Mouse (Mus musculus) midbrain, embryonic 16.5 days (tissue): ENCODE measurements at regions not wholly inside any gene's neighbourhood (a gene's known extent, or its start where the extent isn't known, plus 50 kb on each side); places are given as distances from the start of the nearest gene placed in this dataset.

Experiments used
- ATAC-seq: fragments of 200-750 bp; cut with Nextera tagmentation; 2 replicates; pipeline ENCODE4 v1.8.0; 2017; ENCODE audit warnings: moderate TSS enrichment
- H3K27ac ChIP-seq: fragments of 300-500 bp; sonication (generic); 2 replicates; pipeline ENCODE4 v1.5.1; 2014; ENCODE audit warnings: mild to moderate bottlenecking, low read length, mixed read lengths
- H3K27me3 ChIP-seq: fragments of 300-500 bp; sonication (generic); 2 replicates; pipeline ENCODE4 v1.6.1; 2014; ENCODE audit warnings: low read depth, low read length, mixed read lengths; ENCODE audit not compliant: control insufficient read depth, insufficient read depth
- H3K36me3 ChIP-seq: fragments of 300-500 bp; sonication (generic); 2 replicates; pipeline ENCODE4 v1.6.1; 2014; ENCODE audit warnings: mild to moderate bottlenecking, low read length, moderate library complexity, mixed read lengths; ENCODE audit not compliant: control insufficient read depth, insufficient read depth
- H3K4me1 ChIP-seq: fragments of 300-500 bp; sonication (generic); 2 replicates; pipeline ENCODE4 v1.6.1; 2014; ENCODE audit warnings: mild to moderate bottlenecking, low read length, mixed read lengths; ENCODE audit not compliant: control insufficient read depth, insufficient read depth
- H3K4me2 ChIP-seq: fragments of 300-500 bp; sonication (generic); 2 replicates; pipeline ENCODE4 v1.6.1; 2014; ENCODE audit warnings: mild to moderate bottlenecking, low read length, mixed read lengths
- H3K4me3 ChIP-seq: fragments of 300-500 bp; sonication (generic); 2 replicates; pipeline ENCODE4 v1.5.1; 2014; ENCODE audit warnings: low read depth, mild to moderate bottlenecking, low read length, moderate library complexity, mixed read lengths
- H3K9ac ChIP-seq: fragments of 300-500 bp; sonication (generic); 2 replicates; pipeline ENCODE4 v1.6.1; 2014; ENCODE audit warnings: low read depth, low read length, mixed read lengths
- H3K9me3 ChIP-seq: fragments of 300-500 bp; sonication (generic); replicated peaks from 2 replicates; pipeline ENCODE4 v1.6.1; 2014; ENCODE audit warnings: mild to moderate bottlenecking, low read length, mixed read lengths; ENCODE audit not compliant: control insufficient read depth, poor library complexity, severe bottlenecking
- WGBS: fragments of 180-500 bp; shearing (Covaris S2); extraction: QIAGEN DNeasy Blood & Tissue Kit; methylation state at CpG from one replicate; pipeline ENCODE4 v1.1.7; 2014; 5-methylcytosine and 5-hydroxymethylcytosine counted together

DNA sequence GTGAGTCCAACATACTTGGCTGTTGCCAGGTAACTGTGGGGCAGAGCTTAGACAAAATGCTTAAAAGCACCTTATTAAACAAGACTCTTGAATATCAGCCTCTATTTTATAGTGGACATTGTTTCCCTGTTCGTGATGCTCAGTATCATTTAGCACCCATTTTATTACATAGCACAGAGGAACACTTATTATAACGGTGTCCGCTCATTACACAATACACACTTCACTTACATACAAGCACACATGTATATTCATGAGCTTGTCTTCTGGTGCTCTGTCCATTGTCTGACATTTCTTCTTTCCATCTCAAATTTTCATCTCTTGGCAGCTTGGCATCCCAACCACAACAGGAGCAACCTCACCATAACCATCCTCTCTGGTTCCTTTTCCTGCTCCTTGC, 475.5 kb upstream of the A830018L16Rik start:
- Histone ChIP-seq H3K4me1 (peaks cover 2% of the 10 kb centered on the region; the same call in 1 of the 2 replicates), H3K9me3 (no peaks in the 10 kb centered on the region), H3K36me3 (no peaks in the 10 kb centered on the region), H3K27me3 (no peaks in the 10 kb centered on the region), H3K4me3 (no peak overlapping the region), H3K27ac (no peak overlapping the region), H3K9ac (no peak overlapping the region), H3K4me2 (no peak overlapping the region)
- WGBS: 51% methylated on average over 3 of the region's 3 CpGs
- ATAC-seq: no peak

DNA sequence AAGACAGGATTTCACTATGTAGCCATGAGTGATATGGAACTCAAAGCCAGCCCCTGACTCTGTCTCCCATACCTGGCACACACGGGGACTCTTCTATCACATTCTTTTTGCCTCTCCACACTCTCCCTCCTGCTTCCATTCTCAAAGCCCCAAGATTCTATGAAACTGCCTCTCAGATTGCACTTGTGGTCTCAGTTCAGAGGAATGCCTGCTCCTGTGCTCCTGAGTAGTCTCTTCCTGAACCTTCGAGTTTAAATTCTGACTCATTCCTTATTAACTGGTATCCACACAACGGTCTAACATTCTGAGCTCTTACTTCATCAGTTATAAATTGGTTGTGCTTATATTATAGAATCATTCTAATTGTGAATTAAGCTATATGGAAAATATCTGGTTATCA, 473.6 kb upstream of the A830018L16Rik start:
- no peak overlapping the region for H3K27ac ChIP-seq
- H3K36me3 ChIP-seq: no peaks in the 10 kb centered on the region
- 83% methylated on average over 3 of the region's 3 CpGs for WGBS
- no peak overlapping the region for H3K9ac ChIP-seq
- H3K4me1 ChIP-seq: peaks cover 2% of the 10 kb centered on the region; the same call in 1 of the 2 replicates
- H3K4me2 ChIP-seq: no peak overlapping the region
- H3K27me3 ChIP-seq: no peaks in the 10 kb centered on the region
- no peak for ATAC-seq
- no peaks in the 10 kb centered on the region for H3K9me3 ChIP-seq
- no peak overlapping the region for H3K4me3 ChIP-seq

DNA sequence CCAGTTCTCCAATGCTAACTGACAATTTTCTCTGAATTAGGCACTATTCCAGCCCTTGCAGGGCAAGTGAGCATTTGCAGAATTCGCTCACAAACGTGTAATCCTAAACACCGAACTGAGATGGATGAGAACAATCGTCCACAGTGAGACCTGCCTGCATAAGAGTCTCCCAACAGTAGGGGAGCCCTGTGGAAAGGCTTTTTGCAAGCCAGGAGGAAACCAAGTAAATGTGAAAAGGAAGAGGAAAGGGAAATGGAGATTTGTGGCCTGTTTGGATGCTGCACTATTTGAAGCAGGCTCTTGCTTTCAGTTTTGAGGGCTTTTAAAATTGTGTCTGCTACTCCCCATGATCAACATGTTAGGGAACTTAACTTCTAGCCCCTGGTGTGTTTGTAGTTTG, 470.9 kb upstream of the A830018L16Rik start:
- no peak overlapping the region for H3K27ac ChIP-seq
- 42% methylated on average over 4 of the region's 4 CpGs for WGBS
- H3K9ac ChIP-seq: no peak overlapping the region
- H3K9me3 ChIP-seq: no peaks in the 10 kb centered on the region
- H3K27me3 ChIP-seq: no peaks in the 10 kb centered on the region
- H3K4me2 ChIP-seq: no peak overlapping the region
- H3K4me3 ChIP-seq: no peak overlapping the region
- ATAC-seq: no peak
- peaks cover 2% of the 10 kb centered on the region; the same call in 1 of the 2 replicates for H3K4me1 ChIP-seq
- H3K36me3 ChIP-seq: no peaks in the 10 kb centered on the region
